Mouse (Mus musculus) retina, postnatal 7 days (tissue): ENCODE results near the gene Dagla.

Experiments used
- DNase-seq: peaks from one replicate; pipeline ENCODE4 v3.0.0-alpha.2; 2012; ENCODE audit warnings: low read depth, low spot score

Dagla gene

GRCm38 (mm10) chr19:10203848-10204615, 100.6 kb downstream of the Dagla start, which contains the start of the genes Tmem258 and Fen1:
TSS of gene Tmem258 (plus strand) at chr19:10204014.
TSS of gene Fen1 (minus strand) at chr19:10204169.
- DNase-seq, result peak; percentile 87

GRCm38 (mm10) chr19:10203146-10203847, 101.4 kb downstream of the Dagla start:
- DNase-seq, result no peak

GRCm38 (mm10) chr19:10198723-10199122, 106.0 kb downstream of the Dagla start:
- peak; percentile 67 for DNase-seq

- no peak for DNase-seq
These were observed 106.4 kb downstream of the Dagla start for GRCm38 (mm10) chr19:10198286-10198685.

GRCm38 (mm10) chr19:10197130-10197529, 107.5 kb downstream of the Dagla start:
- DNase-seq, result no peak
